Mouse (Mus musculus) ES-CJ7 (cell line): Measurements from ENCODE around the gene Spsb4.
A peak's percentile ranks its signal among the peaks of the same experiment; 100 is the strongest.
"Not testable (repeated sequence)": the region's sequence is repeated elsewhere in the genome, so short reads cannot be mapped to it uniquely, and the experiment has no call there.

Source experiments
- DNase-seq: peaks from one replicate; pipeline ENCODE4 v3.0.0; 2011; ENCODE audit warnings: low read depth, low spot score

Gene Spsb4

GRCm38 (mm10) chr9:96954063-96954809 is 64.4 kb downstream of the Spsb4 start:
- no peak for DNase-seq

DNA sequence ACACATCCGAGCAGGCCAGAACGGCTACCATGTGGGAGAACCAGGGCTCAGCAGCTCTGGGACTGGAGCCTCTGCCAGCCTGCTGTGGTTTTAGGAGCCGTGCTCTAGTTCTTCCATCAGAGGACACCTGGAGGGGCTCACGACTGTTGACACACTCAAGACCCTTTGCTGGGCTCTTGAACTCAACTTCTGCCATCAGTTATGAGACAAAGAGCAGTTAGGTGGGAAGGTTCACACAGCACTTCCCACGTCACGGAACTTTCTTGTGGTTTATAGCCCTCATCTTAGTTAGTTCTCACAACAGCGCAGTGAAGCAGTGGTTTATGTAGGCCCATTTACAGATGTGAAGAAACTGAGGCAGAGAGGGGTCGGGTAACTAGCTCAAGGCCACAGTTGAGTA is 65.2 kb downstream of the Spsb4 start:
- no peak for DNase-seq

DNA sequence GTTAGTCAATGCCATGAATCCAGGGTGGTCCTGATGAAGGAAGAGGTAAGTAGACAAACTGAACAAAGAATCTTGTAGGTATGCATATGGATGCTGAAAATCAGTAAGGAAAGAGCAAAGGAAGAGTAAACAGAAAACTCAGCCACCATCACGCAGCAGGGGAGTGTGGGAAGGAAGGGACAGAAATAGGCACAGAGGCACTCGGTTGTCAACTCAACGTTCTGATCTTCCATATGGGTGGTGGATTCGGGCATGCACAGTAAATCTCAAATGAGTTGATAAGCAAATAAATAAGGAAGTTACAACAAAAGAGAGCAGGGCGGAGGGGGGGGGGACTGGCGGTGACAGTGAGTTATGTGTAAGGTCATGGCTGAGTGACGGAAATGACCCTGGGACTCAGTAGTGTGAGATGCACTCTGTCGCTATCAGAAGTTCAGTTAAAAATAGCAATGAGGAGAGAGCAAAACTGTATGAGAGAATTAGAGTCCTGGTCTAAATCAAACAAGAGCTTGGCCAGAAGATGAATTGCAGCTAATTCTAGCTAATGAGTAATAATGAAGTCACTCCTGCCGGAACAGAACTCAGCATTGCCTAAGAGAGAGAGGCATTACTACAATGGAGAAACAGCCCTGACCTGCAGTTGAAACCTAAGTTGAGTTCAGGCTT is 66.2 kb downstream of the Spsb4 start:
- DNase-seq = no peak

- DNase-seq = no peak
Measured at GRCm38 (mm10) chr9:96949551-96949950, 69.1 kb downstream of the Spsb4 start.

- DNase-seq = no peak
Measured at GRCm38 (mm10) chr9:96948546-96948945, 70.1 kb downstream of the Spsb4 start.

- DNase-seq = no peak
Measured at GRCm38 (mm10) chr9:96947171-96947570, 71.5 kb downstream of the Spsb4 start.

DNA sequence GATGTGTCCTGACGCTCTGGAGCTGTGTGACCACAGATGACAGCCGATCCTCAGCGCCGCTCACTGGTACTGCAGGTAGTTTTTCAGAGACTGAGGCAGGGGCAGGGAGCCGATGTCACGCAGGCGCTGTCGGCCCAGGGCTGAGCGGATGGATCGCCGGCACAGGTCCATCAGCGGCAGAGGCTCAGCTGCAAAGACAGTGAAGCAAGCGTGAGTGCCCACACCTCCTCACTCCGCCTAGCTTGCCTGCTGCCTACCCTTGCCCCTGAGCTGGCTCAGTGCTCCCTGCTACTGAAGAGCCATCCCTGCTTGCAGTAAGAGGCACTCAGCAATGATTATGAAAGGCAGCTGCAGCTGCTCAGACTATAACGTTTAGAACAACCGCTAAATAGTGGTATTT is 74.1 kb downstream of the Spsb4 start:
- peak; percentile 38 for DNase-seq

DNA sequence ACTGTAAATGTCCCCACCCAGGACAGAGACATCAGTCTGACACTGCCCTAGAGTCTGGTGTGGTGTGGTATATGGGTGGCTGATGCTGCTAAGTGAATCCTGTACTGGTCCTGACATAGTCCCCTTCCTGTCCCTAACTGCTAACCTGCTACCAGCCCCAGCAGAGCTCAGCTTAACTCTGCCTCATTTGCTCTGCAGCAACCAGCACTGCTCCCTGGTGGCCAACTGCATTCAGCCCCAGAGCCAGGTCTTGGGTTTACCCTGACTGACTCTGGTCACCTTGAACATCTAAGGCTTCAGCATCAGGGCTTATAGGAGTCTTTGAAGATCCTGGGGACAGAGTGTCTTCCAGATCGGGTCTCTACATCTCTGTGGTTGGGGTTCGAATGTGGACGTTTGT is 75.7 kb downstream of the Spsb4 start:
- no peak for DNase-seq

- DNase-seq = no peak
Measured at GRCm38 (mm10) chr9:96938887-96939286, 79.8 kb downstream of the Spsb4 start.

- DNase-seq = not testable (repeated sequence)
Measured at GRCm38 (mm10) chr9:96936427-96936826, 82.2 kb downstream of the Spsb4 start.

DNA sequence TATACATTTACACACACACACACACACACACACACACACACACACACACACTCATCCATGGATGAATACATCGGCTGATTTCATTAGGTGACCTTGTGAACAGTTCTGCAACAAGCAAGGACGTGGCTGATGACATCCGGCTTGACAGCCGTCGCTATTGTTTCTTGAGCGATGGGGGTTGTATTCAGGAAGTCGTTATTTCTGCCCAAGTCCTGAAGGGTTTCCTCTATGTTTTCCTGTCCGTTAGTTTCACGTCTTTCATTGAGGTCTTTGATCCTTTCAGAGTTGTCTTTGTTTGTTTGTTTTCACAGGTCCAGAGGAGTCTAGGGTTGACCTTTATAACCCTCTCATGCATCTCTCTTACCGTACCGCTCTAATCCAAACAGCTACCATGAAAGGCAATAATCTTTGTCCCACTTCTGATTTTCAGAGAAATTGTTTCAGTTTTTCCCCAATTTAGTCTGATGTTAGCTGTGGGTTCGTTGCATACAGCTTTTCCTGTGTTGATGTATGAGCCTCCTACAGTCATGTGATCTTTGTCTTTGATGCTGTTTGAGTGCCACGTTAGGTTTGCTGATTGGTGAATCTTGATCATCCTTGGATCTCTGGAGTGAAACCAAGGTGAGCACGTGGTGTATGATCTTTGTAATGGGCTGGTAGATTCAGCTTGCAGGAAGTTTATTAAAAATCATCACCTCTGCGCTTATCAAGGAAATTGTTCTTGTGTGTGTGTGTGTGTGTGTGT is 82.9 kb downstream of the Spsb4 start:
- DNase-seq = peak; percentile 28

- no peak for DNase-seq
Measured at GRCm38 (mm10) chr9:96934816-96935215, 83.8 kb downstream of the Spsb4 start.

DNA sequence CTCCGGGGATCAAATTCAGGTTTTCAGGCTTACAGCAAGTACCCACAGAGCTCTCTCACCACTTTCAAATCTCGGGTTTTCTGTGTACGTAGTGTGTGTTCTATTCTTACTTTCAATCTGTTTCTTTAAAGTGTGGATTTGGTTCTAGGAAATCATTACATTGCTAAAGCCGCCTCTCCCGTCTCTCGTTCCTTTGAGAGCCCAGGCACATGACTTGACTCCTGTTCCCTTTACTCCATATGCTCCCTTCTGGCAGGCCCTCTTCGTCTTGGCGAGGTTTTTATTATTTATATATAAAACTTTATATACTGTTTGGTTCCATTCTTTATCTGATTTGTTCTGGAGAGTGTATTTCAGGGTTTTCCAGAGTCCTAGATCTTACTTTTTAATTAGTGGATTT is 85.9 kb downstream of the Spsb4 start:
- DNase-seq = no peak

- DNase-seq = no peak
Measured at GRCm38 (mm10) chr9:96923577-96924316, 94.9 kb downstream of the Spsb4 start.

DNA sequence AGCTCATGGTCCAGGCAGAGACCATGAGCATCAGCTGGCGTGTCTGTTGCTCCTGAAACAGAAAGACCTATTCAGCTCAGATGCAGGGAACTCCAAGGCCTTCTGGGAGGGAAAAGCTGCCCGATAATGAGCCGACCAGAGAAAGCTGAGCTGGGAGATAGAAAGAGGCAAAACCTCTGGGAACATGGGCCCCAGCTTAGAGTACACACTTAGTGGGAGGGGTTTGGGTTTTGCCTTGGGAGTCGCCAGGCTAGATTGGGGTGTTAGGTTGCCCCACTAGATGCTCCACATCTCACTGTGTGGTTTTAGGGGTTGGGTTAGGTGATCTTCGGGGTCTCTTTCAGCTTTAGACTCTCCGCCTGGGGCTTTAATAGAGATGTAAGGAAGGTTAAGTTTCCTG is 95.5 kb downstream of the Spsb4 start:
- DNase-seq = no peak

DNA sequence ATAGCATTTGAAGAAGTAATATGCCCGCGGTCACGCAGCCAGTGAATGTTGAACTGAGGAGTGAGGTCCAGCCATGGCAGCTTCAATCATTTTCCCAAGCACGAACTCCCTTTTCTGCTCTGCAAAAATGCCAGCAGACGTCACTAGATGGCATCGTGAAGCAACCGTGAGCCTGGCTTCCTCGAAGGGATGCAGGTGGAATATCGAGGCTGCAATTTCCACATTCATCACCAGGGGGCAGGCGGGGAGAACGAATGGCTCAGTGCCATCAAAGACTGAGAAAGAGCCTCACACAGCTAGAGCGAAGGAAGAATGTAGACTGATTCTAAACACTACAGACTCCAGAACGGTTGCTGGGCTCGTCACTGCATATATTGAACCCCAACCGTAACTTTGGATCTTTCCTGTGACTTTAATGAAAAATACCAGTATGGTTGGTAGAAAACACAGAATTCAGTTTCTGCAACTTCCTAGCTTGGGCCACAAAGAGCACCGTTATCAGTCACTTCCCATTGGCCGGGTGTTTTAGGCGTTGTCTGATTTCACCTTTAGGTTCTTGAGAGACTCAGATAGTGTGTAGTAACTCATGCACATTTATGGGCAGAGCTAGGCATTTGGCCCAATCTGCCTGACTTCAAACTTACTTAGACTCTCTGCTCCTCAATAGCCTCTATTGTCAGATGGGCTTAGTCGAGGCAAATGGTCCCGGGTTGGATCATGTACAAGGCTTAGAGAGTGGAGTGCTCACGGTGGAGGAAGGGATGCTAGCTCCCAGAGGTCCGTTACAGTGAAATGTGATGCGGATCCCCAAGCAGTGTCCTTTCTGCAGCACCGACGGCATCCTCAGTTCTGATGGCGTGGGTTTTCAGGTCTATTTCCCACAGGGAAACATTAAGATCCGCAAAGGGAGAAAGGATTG is 101.8 kb downstream of the Spsb4 start:
- peak; percentile 91 for DNase-seq

GRCm38 (mm10) chr9:96916076-96916475 is 102.6 kb downstream of the Spsb4 start:
- DNase-seq = peak; percentile 17

GRCm38 (mm10) chr9:96914851-96915250 is 103.8 kb downstream of the Spsb4 start:
- no peak for DNase-seq

DNA sequence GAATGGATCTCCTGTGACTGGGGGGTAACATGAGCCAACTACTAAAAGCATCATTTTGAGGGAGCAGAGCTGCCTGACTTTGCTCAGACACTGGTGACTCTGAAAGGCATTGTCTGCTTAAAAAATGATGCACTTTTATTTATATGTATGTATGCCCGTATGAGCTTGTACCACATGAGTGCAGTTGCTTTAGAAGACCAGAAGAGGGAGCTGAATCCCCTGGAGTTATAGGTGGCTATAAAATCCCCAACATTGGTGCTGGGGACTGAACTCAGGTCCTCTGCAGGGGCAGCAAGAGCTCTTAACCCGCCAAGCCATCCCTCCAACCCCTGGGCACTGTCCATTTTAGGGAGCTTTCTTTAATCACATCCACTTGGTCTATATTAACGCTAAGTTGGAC is 104.6 kb downstream of the Spsb4 start:
- peak; percentile 36 for DNase-seq

DNA sequence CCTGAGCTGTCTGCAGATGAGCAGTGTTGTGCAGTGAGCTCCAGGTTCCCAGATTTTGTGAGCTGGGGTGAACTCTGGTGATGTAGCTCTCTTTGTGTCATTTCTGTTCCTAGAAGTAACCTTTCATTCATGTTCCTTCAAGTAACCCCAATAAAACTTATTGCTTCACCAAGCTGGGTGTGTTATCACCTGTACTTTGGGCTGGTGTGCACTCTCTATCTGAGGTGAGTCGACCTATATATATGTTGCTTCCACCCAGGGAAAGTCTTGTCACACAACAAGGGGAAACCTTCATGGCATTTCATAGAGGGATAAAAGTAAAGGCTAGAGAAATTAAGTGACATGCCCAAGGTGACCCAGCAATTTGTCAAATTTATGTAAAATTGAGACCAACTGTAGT is 109.1 kb downstream of the Spsb4 start:
- no peak for DNase-seq

- DNase-seq = no peak
Measured at GRCm38 (mm10) chr9:96908737-96909136, 109.9 kb downstream of the Spsb4 start.
